Mouse (Mus musculus): Measurements from ENCODE around the gene Gm49322.

DNA sequence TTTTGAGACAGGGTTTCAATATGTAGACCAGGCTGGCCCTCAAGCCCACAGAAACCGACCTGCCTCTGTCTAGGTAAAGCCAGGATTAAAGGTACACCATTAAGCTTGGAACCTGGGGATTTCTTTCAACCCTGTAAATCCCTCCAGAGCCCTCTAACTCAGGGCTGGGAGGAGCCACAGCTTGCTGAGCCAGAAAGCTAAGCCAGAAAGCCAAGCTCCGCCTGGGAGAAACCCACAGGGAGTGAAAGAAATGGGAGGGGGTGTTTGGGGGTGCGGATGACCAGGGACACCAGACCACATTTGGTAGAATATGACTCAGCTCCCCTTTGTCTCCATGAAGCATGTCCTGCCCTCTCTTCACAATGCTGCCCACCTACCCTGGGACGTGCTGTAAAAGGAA, 9.5 kb upstream of the Gm49322 start:
- TF ChIP-seq CTCF (IDR thresholded peaks at IDR 0.05; ENCODE audit: control insufficient read depth, insufficient read depth, insufficient replicate concordance, low read depth, low read length) (no peak), POLR2A (IDR thresholded peaks at IDR 0.05; ENCODE audit: control insufficient read depth, low read depth, low read length) (no peak)
